Mouse (Mus musculus) v-Abl transformed pro-B cells (cell line): ENCODE data around the gene Ube2cbp.

Experiments used
- in situ Hi-C, 2 experiments: fragments of 400-800 bp; cut with MboI; formaldehyde crosslinking; loops; one replicate each; pipeline ENCODE4 v1.15.1; 2025; ENCODE audit not compliant: unreplicated experiment in 2 of 2

Gene Ube2cbp

DNA sequence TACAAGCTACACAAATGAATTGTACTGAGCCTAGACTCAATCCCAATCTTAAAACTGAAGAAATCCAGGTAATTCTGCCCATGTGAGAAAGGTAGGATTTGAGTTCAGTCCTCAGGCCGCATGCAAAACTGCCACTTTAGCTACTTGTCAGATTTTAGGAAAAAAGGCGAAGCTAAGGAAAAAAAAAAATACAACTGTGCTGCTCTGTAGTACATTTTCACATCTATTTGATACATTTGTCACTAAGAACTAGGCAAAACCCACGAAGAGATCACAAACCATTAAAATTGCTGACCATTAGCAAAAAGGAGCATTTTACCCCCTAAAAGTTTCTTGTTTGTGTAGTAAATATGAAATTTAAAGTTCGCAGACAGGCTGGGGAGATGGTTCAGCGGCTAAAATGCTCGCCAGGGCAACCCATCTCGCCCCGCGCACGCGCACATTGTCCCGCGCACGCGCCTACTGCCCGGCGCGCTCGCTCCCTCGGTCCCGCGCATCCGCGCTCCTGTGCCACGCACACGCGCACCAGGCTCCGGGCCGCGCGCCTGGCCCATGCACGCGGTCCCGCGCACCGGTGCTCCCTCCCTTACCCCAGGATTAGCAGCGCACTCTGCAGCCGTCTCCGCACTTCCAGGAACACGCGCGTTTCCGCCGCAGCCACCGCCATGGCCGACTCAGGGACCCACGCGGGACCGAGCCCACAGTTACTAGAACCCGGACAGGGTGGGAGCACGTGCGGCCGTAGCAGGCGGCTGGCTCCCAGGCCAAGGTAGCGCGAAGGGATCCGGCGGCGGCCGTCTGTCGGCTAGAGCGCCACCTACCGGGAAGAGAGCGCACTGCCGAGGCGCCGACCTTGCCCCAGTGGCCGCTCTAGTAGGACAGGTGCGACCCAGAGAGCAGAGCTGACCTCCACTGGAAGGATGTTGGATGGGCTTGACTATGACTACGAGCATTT lies at the start of gene Ube2cbp:
TSS of gene Ube2cbp (minus strand) at position 800 of the 955 bp plus-strand sequence.
- in situ Hi-C loops: loop anchor here (5.0 to 10.0 kb wide), 4 partner anchors 108 to 790 kb away; partner anchors contain the start of genes Pgm3 (in 2 of the 2), Rwdd2a (in 2 of the 2), Cep162 (in 1 of the 2) and Cyb5r4 (in 1 of the 2)

GRCm38 (mm10) chr9:86514390-86514789 lies 49.6 kb upstream of the Ube2cbp start:
- in situ Hi-C loops: no loop called here

DNA sequence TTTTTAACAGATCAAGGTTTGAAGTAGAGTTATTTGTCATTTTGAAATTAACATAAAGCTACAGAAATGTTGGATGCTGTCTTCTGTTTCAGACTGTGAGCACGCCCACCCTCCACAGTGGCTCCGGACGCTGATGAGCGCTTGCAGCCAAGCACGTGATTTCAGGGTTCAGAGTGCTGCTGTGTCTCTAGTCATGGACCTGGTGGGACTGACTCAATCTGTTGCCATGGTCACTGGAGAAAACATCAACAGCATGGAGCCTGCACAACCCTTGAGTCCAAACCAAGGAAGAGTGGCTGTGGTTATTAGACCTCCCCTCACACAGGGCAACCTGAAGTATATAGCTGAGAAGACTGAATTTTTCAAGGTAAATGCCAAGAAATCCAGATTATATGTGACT lies 49.0 kb upstream of the Ube2cbp start:
- in situ Hi-C loops: no loop called here

- in situ Hi-C loops: no loop called here
These were observed 42.7 kb upstream of the Ube2cbp start for GRCm38 (mm10) chr9:86507437-86507836.

GRCm38 (mm10) chr9:86499083-86499482 lies 34.3 kb upstream of the Ube2cbp start:
- in situ Hi-C loops: no loop called here

- in situ Hi-C loops: no loop called here
These were observed 31.5 kb upstream of the Ube2cbp start for GRCm38 (mm10) chr9:86496261-86496660.

DNA sequence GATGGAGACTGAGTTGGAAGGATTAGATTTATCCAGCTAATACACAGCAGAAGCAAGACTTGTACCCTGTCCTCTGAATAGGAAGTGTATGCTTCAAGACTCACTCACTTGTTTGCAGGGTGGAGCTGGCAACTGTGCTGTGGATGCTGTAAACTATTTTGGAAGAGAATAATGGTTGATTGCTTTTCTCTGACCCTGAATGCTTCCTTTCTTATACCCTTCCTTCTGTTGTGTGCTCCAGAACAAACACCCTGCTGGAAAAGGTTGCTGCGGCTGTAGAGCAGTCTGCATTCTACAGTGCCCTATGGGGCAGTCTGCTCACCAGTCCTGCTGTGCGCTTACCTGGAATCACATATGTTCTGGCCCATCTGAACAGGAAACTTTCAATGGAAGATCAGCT lies 27.0 kb upstream of the Ube2cbp start:
- in situ Hi-C loops: no loop called here

GRCm38 (mm10) chr9:86482236-86482635 lies 17.5 kb upstream of the Ube2cbp start:
- in situ Hi-C loops: no loop called here

DNA sequence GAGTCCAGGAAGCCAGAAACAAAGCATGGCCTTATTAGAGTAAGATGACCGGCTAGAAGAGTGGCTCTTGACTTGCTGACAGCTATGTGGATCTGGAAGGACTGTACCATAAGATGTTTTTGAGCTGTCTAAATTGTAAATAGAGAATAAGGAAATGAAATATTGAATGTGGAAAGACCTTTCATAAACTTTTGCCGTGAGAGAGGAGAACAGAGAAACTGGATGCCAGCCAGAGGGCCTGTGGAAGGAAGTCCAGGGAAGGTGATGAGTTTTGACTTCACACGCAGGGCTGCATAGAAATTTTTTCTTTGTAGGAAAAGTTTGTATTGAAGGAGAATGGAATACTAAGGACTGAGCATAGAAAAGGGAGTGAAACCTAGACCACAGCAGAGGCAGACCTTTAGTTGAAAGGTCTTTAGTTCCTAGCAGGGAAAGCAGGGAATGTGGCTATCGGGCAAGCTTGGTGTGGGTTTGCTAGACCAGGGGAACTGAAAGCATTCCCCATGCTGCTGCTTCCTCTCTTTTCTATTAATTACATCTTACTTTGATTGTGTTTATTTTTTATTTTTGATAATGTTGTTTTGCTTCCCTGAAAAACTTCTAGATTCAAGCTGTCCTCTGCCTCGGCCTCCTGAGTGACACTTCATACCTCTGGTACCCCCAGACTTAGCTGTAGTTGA lies 13.8 kb upstream of the Ube2cbp start:
- in situ Hi-C loops: loop anchor here in 1 of 2 experiments (10.0 kb wide), 1 partner anchor 546 kb away; the partner anchor contains the start of gene Cyb5r4

DNA sequence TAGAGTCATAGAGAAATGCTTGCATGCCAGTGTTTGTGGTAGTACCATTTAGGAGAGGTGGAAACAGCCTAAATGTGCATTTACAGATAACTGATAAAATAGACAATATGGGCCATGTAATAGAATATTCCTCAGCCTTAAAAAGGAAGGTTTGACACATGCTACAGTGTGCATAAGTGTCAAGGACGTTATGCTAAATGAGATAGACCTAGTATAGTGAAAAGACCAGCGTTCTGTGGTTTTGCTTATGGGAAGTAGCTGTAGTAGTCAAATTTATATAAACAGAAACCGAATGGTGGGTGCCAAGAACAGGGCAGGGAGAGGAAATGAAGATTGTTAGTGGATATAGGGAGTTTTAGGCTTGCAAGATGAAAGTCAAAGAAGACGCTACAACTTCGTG lies 12.0 kb upstream of the Ube2cbp start:
- in situ Hi-C loops: loop anchor here in 1 of 2 experiments (10.0 kb wide), 1 partner anchor 548 kb away; the partner anchor contains the start of gene Cyb5r4

DNA sequence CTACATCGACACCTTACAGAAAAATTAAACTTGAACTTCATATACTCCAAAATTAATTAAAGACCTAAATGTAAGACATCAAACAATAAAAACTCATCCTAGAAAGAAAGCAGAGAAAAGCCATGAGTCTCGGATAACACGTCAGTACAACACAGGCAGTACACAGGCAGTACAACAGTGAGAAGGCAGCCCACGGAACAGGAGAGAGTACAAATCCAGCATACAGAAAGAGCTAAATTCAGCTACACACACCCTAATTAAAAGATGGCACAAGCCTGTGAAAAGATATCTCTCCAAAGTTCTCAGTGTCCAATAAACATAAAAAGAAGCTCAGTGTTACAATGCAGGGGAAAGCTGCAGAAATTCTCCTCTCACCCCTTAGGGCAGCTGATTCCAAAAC lies 11.2 kb upstream of the Ube2cbp start:
- in situ Hi-C loops: loop anchor here in 1 of 2 experiments (10.0 kb wide), 1 partner anchor 549 kb away; the partner anchor contains the start of gene Cyb5r4

- in situ Hi-C loops: loop anchor here (5.0 to 10.0 kb wide), 4 partner anchors 105 to 788 kb away; partner anchors contain the start of genes Pgm3 (in 2 of the 2), Rwdd2a (in 2 of the 2), Cep162 (in 1 of the 2) and Cyb5r4 (in 1 of the 2)
These were observed 2.5 kb upstream of the Ube2cbp start, which contains the start of gene Dop1a for GRCm38 (mm10) chr9:86466990-86467870. Gene Dop1a, plus strand, starts transcription at chr9:86467154.

- in situ Hi-C loops: loop anchor here (5.0 kb wide), 1 partner anchor 676 kb away; no protein-coding TSS in a partner anchor
These were observed 11.1 kb downstream of the Ube2cbp start for GRCm38 (mm10) chr9:86453626-86454025.

DNA sequence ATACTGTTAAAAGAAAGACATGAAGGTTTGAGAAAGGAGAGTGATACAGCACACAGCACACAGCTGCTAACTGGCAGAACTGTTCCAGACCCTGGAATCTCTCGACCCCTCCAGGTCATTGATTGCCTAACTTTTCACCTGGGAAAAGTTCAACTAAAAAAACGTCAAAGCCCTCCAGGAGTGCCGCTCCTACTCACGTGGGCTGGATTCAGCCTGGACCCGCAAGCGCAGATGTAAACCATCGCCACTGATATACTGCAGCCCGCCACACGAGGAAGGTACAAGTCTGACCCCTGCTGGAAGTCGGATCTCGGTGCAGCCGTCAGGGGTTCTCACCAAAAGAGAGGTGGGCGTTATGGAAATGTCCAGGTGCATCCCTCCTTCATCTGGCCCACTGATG lies 13.1 kb downstream of the Ube2cbp start:
- in situ Hi-C loops: loop anchor here (5.0 kb wide), 1 partner anchor 674 kb away; no protein-coding TSS in a partner anchor

GRCm38 (mm10) chr9:86451094-86451493 lies 13.7 kb downstream of the Ube2cbp start:
- in situ Hi-C loops: loop anchor here (5.0 kb wide), 1 partner anchor 674 kb away; no protein-coding TSS in a partner anchor

DNA sequence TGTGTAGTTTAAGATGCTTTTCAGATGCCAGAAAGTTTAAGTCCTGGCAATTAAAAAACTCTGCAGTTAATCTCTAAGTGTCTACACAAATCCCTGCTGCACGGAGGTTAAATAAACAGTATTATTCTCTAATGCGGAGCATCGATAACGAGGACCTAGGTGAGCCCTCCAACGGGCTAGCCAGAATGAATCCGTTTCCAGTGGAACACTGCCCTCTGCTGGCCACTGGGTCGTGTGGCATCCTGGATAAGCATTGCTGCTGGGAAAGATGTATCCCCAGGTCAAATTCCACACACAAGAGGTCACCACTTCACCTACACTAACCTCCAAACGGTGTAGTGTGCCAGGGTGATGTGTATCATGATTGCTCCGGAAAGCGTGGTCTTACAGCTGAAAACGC lies 15.2 kb downstream of the Ube2cbp start:
- in situ Hi-C loops: no loop called here

DNA sequence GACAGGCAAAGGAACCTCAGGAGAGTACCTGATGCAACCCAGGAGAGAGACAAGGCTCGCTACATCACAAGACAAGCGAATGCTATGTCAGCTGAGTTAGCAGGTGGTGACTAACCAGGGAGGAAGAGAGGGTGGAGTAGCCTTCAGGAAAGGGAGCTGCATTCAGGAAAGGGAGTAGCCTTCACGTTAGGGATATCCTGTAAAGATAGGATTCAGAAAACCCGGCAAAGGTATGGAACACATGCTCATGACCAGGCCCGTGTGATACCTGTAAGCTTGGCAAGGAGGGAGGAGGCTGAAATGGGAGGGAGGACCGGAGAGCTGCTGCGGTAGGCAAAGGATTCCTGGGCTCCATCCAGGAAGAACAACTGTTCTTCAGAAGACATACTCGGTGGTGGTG lies 17.3 kb downstream of the Ube2cbp start:
- in situ Hi-C loops: no loop called here

DNA sequence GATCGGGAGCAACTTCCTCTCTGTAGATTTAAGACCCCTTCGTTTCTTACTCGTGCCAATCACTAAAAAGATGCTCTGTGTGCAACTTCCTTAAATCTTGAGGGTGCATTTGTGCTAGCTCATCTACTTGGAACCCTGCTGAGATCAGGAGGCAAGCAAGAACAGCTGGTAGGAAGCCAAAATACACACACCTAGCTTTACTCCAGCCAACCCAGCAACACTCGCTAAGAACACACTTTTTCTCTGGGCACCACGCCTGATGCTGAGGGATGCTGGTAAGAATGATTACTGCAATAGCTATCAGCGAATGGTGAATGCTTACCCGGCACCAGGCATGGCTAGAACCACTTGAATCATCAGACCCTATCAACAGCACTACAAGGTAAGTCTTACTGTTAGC lies 17.9 kb downstream of the Ube2cbp start:
- in situ Hi-C loops: no loop called here

DNA sequence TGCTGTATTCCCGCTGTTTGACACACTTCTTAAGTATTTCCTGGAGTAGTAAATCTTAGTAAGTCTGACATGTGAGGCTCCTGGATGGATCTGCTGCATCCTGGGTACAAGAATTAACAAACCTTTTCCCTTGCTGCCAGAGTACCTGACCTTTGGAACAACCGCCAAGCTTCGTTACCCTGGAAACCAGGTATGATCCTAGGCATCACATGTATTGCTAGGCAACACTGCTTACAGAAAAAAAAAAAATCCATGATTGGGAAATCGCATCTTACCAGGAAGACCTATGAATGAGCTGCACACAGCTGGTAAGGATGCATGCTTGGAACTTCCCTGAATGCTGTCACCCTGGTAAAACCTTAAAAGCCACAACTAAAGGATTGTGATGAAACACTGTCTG lies 22.5 kb downstream of the Ube2cbp start:
- in situ Hi-C loops: no loop called here
